35 mouse cellular contexts compared by ENCODE assay signal in genomic region chr14:109937432-109937831, GRCm38 (mm10).
"Had no signal": no experiment of that assay in that cellular context is flagged by ENCODE, and none has a peak within 500 bp of the region (broad histone marks: within the 10 kb centered on the region; RNA-seq: fewer than 3 reads in every experiment).

No protein-coding gene starts in this region.

- H3K27me3 ChIP-seq: heart, embryonic 12.5 days; heart, embryonic 13.5 days; heart, embryonic 15.5 days; hindbrain, embryonic 12.5 days; hindbrain, embryonic 13.5 days; hindbrain, embryonic 15.5 days; intestine, embryonic 15.5 days; kidney, embryonic 15.5 days had no signal

- ATAC-seq: hindbrain, embryonic 16.5 days; hindbrain, postnatal 0 days; inflammation-experienced regulatory T-cells, adult 6 months; intestine, embryonic 15.5 days; intestine, embryonic 16.5 days; intestine, postnatal 0 days had no signal

- H3K4me3 ChIP-seq: heart, embryonic 10.5 days; heart, embryonic 12.5 days; heart, embryonic 13.5 days; heart, embryonic 15.5 days; hindbrain, embryonic 10.5 days; hindbrain, embryonic 12.5 days; hindbrain, embryonic 13.5 days; hindbrain, embryonic 15.5 days; intestine, embryonic 15.5 days; kidney, embryonic 15.5 days; layer of hippocampus, adult 2 months had no signal

- H3K36me3 ChIP-seq: heart, embryonic 10.5 days; heart, embryonic 12.5 days; heart, embryonic 13.5 days; heart, embryonic 15.5 days; hindbrain, embryonic 10.5 days; hindbrain, embryonic 12.5 days; hindbrain, embryonic 13.5 days; hindbrain, embryonic 15.5 days; intestine, embryonic 15.5 days; kidney, embryonic 15.5 days had no signal

- H3K4me1 ChIP-seq: heart, embryonic 10.5 days; heart, embryonic 12.5 days; heart, embryonic 13.5 days; heart, embryonic 15.5 days; hindbrain, embryonic 10.5 days; hindbrain, embryonic 12.5 days; hindbrain, embryonic 13.5 days; hindbrain, embryonic 15.5 days; intestine, embryonic 15.5 days; kidney, embryonic 15.5 days had no signal

- H3K4me2 ChIP-seq: heart, embryonic 11.5 days; heart, embryonic 12.5 days; heart, embryonic 13.5 days; heart, embryonic 15.5 days; hindbrain, embryonic 12.5 days; hindbrain, embryonic 13.5 days; hindbrain, embryonic 14.5 days; hindbrain, embryonic 15.5 days; intestine, embryonic 15.5 days; kidney, embryonic 15.5 days had no signal

- DNase-seq: heart, postnatal 10 days; heart, postnatal 14 days; heart, postnatal 36 days; heart, postnatal 4 days; kidney, adult 11 months; kidney, adult 18-20 months; kidney, adult 2 months; kidney, adult 8-10 months; kidney, adult 9 months; kidney, postnatal 10 days; kidney, postnatal 14 days; kidney, postnatal 25 days; kidney, postnatal 36 days; kidney, postnatal 4 days; layer of hippocampus, adult 9-11 months; layer of hippocampus, postnatal 36 days had no signal

- H3K9me3 ChIP-seq: heart, embryonic 10.5 days; heart, embryonic 12.5 days; heart, embryonic 13.5 days; heart, embryonic 15.5 days; hindbrain, embryonic 10.5 days; hindbrain, embryonic 12.5 days; hindbrain, embryonic 13.5 days; hindbrain, embryonic 15.5 days; intestine, embryonic 15.5 days; kidney, embryonic 15.5 days had no signal

- H3K9ac ChIP-seq: heart, embryonic 12.5 days; heart, embryonic 13.5 days; heart, embryonic 15.5 days; hindbrain, embryonic 12.5 days; hindbrain, embryonic 13.5 days; hindbrain, embryonic 14.5 days; hindbrain, embryonic 15.5 days; intestine, embryonic 15.5 days; kidney, embryonic 15.5 days had no signal

- H3K27ac ChIP-seq: heart, embryonic 10.5 days; heart, embryonic 13.5 days; heart, embryonic 15.5 days; hindbrain, embryonic 10.5 days; hindbrain, embryonic 12.5 days; hindbrain, embryonic 13.5 days; hindbrain, embryonic 14.5 days; hindbrain, embryonic 15.5 days; hindbrain, postnatal 0 days; intestine, embryonic 15.5 days; kidney, embryonic 15.5 days; kidney, postnatal 0 days; layer of hippocampus, adult 2 months had no signal
